Mouse (Mus musculus): ENCODE data around the gene Olfml2b. TPM values are rescaled to one million over a fixed set of nuclear protein-coding genes. Genes with fewer than 3 reads are reported as not detected.
A peak's percentile ranks its signal among the peaks of the same experiment; 100 is the strongest.

Gene Olfml2b
- polyA plus RNA-seq, 1 experiment from 2014 or later, result 4.9 TPM

GRCm38 (mm10) chr1:170619686-170620374 lies 24.5 kb upstream of the Olfml2b start:
- H3K9ac ChIP-seq (replicated peaks), result no peak overlapping the region
- no peak overlapping the region for H3K4me3 ChIP-seq
- no peak for ATAC-seq (ENCODE audit: low FRiP score, low read depth)
- WGBS, result 85% methylated on average over 2 of the region's 2 CpGs
- H3K4me1 ChIP-seq, result no peaks in the 10 kb centered on the region
- no peak overlapping the region for H3K4me2 ChIP-seq (replicated peaks)
- no peaks in the 10 kb centered on the region for H3K36me3 ChIP-seq
- no peaks in the 10 kb centered on the region for H3K27me3 ChIP-seq
- no peaks in the 10 kb centered on the region for H3K9me3 ChIP-seq
- no peak overlapping the region for H3K27ac ChIP-seq (replicated peaks)

DNA sequence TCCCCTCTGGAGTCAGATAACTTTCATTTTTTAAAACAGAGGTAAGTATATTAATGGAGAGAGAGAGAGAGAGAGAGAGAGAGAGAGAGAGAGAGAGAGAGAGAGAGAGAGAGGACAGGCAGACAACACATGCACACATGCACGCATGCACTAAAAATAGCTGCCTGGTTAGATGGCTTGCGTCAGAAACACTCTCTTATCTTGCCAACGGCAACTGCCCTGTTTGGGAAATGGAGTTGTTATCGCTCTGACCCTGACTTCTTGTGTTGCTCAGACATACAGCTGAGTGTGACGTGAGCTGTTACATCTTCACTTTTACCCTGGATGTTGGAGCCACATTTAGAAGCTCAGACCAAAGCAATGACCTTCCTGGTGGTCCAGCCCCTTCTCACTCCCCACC lies 21.4 kb upstream of the Olfml2b start:
- Histone ChIP-seq H3K27ac (replicated peaks) (no peak overlapping the region; the same call in 1 of the 2 replicates), H3K9me3 (no peaks in the 10 kb centered on the region), H3K4me3 (no peak overlapping the region), H3K9ac (replicated peaks) (no peak overlapping the region), H3K36me3 (no peaks in the 10 kb centered on the region), H3K27me3 (no peaks in the 10 kb centered on the region), H3K4me1 (no peaks in the 10 kb centered on the region), H3K4me2 (replicated peaks) (no peak overlapping the region)
- no peak for ATAC-seq (ENCODE audit: low FRiP score, low read depth)
- 86% methylated on average over 5 of the region's 5 CpGs for WGBS

- no peak overlapping the region for H3K4me2 ChIP-seq (replicated peaks)
- 84% methylated on average over 1 of the region's 1 CpGs for WGBS
- H3K9me3 ChIP-seq, result no peaks in the 10 kb centered on the region
- H3K27me3 ChIP-seq, result no peaks in the 10 kb centered on the region
- no peak overlapping the region for H3K9ac ChIP-seq (replicated peaks)
- no peak overlapping the region for H3K4me3 ChIP-seq
- no peaks in the 10 kb centered on the region for H3K4me1 ChIP-seq
- H3K36me3 ChIP-seq, result no peaks in the 10 kb centered on the region
- ATAC-seq (ENCODE audit: low FRiP score, low read depth), result no peak
- H3K27ac ChIP-seq (replicated peaks), result no peak overlapping the region
Observed at GRCm38 (mm10) chr1:170623432-170623831, 20.9 kb upstream of the Olfml2b start.

DNA sequence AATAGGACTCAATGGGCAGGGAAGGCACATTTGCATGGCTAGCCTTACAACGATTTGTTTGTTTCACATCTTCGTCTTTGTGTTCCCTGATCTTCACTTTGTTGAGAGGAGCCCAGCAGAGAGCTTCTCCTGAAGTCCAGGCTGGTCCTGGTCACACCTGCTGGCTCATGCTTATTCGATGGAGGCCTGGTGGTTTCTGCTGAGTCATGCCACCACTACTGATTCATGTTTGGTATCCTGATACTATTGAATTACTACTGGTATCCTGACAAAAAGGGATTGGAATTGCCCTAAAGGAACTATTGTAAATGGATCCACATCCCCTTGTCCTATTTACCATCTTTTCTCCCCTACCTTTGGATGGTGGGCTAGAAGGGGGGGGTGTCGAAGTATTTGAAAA lies 13.8 kb upstream of the Olfml2b start:
- H3K36me3 ChIP-seq, result no peaks in the 10 kb centered on the region
- H3K4me3 ChIP-seq, result no peak overlapping the region
- no peaks in the 10 kb centered on the region for H3K9me3 ChIP-seq
- no peak overlapping the region for H3K27ac ChIP-seq (replicated peaks)
- no peaks in the 10 kb centered on the region for H3K27me3 ChIP-seq
- H3K9ac ChIP-seq (replicated peaks), result no peak overlapping the region
- no peak overlapping the region for H3K4me2 ChIP-seq (replicated peaks)
- no peaks in the 10 kb centered on the region for H3K4me1 ChIP-seq
- no peak for ATAC-seq (ENCODE audit: low FRiP score, low read depth)
- WGBS, result 91% methylated on average over 4 of the region's 4 CpGs

GRCm38 (mm10) chr1:170631571-170631970 lies 12.8 kb upstream of the Olfml2b start:
- no peaks in the 10 kb centered on the region for H3K36me3 ChIP-seq
- H3K4me2 ChIP-seq (replicated peaks), result no peak overlapping the region
- no peak for ATAC-seq (ENCODE audit: low FRiP score, low read depth)
- no peaks in the 10 kb centered on the region for H3K4me1 ChIP-seq
- H3K27ac ChIP-seq (replicated peaks), result no peak overlapping the region
- no peaks in the 10 kb centered on the region for H3K27me3 ChIP-seq
- no peak overlapping the region for H3K4me3 ChIP-seq
- H3K9me3 ChIP-seq, result no peaks in the 10 kb centered on the region
- no peak overlapping the region for H3K9ac ChIP-seq (replicated peaks)
- WGBS, result 90% methylated on average over 5 of the region's 5 CpGs

GRCm38 (mm10) chr1:170632385-170632784 lies 11.9 kb upstream of the Olfml2b start:
- Histone ChIP-seq H3K27ac (replicated peaks) (no peak overlapping the region), H3K36me3 (no peaks in the 10 kb centered on the region), H3K27me3 (no peaks in the 10 kb centered on the region), H3K4me2 (replicated peaks) (no peak overlapping the region), H3K9ac (replicated peaks) (no peak overlapping the region), H3K4me1 (no peaks in the 10 kb centered on the region), H3K4me3 (no peak overlapping the region), H3K9me3 (no peaks in the 10 kb centered on the region)
- ATAC-seq (ENCODE audit: low FRiP score, low read depth), result peak; percentile 68; the same call in 1 of the 2 replicates
- 17% methylated on average over 3 of the region's 3 CpGs for WGBS

DNA sequence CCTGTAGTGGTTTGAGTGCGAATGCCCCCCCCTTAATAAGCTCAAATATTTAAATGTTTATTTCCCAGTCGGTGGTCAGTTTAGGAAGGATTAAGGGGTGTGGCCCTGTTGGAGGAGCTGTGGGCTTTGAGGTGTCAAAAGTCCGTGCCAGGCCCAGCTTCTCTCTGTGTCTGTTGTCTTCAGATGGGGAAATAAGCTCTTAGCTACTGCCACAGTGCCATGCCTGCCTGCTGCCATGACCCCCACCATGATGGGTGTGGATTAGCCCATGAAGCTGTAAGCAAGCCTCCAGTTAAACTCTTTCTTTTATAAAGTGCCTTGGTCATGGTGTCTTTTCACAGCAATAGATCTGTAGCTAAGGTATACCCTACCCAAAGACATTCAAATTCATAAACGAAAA lies 11.5 kb upstream of the Olfml2b start:
- H3K36me3 ChIP-seq, result no peaks in the 10 kb centered on the region
- H3K27ac ChIP-seq (replicated peaks), result no peak overlapping the region
- ATAC-seq (ENCODE audit: low FRiP score, low read depth), result 0 out of 2 replicates have a peak, but pooled peaks have one; percentile 38
- H3K4me1 ChIP-seq, result no peaks in the 10 kb centered on the region
- 64% methylated on average over 4 of the region's 4 CpGs for WGBS
- H3K4me2 ChIP-seq (replicated peaks), result no peak overlapping the region
- H3K27me3 ChIP-seq, result no peaks in the 10 kb centered on the region
- no peaks in the 10 kb centered on the region for H3K9me3 ChIP-seq
- H3K9ac ChIP-seq (replicated peaks), result no peak overlapping the region
- no peak overlapping the region for H3K4me3 ChIP-seq

GRCm38 (mm10) chr1:170638941-170639340 lies 5.4 kb upstream of the Olfml2b start:
- 88% methylated on average over 7 of the region's 7 CpGs for WGBS
- no peak for ATAC-seq (ENCODE audit: low FRiP score, low read depth)

GRCm38 (mm10) chr1:170645896-170646605 lies 1.7 kb downstream of the Olfml2b start:
- Histone ChIP-seq H3K4me2 (replicated peaks) (peak overlapping the region; percentile 71), H3K4me3 (no peak overlapping the region), H3K27me3 (peaks cover 2% of the 10 kb centered on the region; the same call in 1 of the 2 replicates), H3K9me3 (no peaks in the 10 kb centered on the region), H3K36me3 (no peaks in the 10 kb centered on the region), H3K4me1 (0 out of 2 replicates have a peak, but pooled peaks cover 10% of the 10 kb centered on the region), H3K27ac (replicated peaks) (no peak overlapping the region), H3K9ac (replicated peaks) (no peak overlapping the region)
- ATAC-seq (ENCODE audit: low FRiP score, low read depth), result no peak
- WGBS, result 68% methylated on average over 15 of the region's 15 CpGs

More at GRCm38 (mm10) chr1:170638941-170639340, 5.4 kb upstream of the Olfml2b start:
- no peaks in the 10 kb centered on the region for H3K36me3 ChIP-seq
- H3K4me1 ChIP-seq, result no peaks in the 10 kb centered on the region
- H3K4me3 ChIP-seq, result no peak overlapping the region
- no peak overlapping the region for H3K9ac ChIP-seq (replicated peaks)
- H3K4me2 ChIP-seq (replicated peaks), result no peak overlapping the region
- H3K9me3 ChIP-seq, result no peaks in the 10 kb centered on the region
- H3K27me3 ChIP-seq, result no peaks in the 10 kb centered on the region
- no peak overlapping the region for H3K27ac ChIP-seq (replicated peaks)

DNA sequence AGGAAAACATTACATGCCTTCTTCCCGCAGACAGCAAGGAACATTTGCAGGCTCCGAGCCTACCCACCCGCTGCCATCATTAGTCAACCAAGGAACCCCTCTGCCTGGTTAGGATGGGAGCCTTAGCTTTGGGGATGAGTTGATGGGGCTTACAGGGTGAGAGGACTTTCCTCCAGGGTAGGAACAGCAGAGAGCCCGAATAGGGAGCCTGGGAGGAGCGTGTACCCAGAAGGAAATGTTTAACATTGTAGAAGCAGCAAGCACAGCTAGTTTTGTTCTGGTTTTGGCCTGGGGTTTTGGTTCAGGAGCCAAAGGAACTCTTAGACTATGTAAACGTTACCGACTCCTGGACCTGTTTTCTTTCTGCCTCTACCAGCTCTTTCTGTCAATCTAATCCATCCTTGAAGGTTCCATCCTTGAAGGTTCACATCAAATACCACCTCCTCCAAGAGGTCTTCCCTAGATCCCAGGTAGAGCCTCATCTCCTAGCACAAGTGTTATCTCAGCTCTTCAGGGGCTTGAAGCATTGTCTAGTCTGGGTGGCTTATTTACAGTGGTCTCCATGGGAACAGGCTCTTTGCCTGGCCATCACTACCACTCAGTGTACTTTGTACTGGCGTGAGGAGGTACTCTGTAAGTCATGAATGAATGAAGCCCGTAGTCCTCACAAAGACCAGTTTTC lies 2.4 kb downstream of the Olfml2b start:
- 78% methylated on average over 9 of the region's 9 CpGs for WGBS
- Histone ChIP-seq H3K9me3 (no peaks in the 10 kb centered on the region), H3K36me3 (no peaks in the 10 kb centered on the region), H3K4me2 (replicated peaks) (no peak overlapping the region), H3K9ac (replicated peaks) (no peak overlapping the region), H3K4me1 (peaks cover 13% of the 10 kb centered on the region; the same call in 1 of the 2 replicates), H3K27ac (replicated peaks) (no peak overlapping the region), H3K4me3 (no peak overlapping the region), H3K27me3 (peaks cover 2% of the 10 kb centered on the region; the same call in 1 of the 2 replicates)
- no peak for ATAC-seq (ENCODE audit: low FRiP score, low read depth)

DNA sequence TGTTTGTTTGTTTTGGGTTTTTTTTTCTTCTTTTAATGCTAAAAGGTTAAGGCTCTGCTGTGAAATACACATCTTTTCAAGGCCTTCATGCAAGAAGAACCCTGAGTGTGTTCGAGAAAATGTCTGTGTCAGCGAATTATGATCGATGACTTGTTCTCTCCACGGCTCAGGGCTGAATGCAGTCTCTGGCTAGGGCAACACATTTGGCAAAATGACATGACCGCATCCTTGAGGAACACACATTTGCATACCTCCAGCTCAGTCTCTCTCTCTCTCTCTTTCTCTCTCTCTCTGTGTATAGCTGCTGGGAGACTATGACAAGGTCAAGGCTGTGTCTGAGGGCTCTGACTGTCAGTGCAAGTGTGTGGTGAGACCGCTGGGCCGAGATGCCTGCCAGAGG lies 3.0 kb downstream of the Olfml2b start:
- WGBS, result 92% methylated on average over 7 of the region's 7 CpGs
- no peak overlapping the region for H3K27ac ChIP-seq (replicated peaks)
- H3K9me3 ChIP-seq, result no peaks in the 10 kb centered on the region
- no peak overlapping the region for H3K4me2 ChIP-seq (replicated peaks)
- peaks cover 2% of the 10 kb centered on the region; the same call in 1 of the 2 replicates for H3K27me3 ChIP-seq
- H3K4me3 ChIP-seq, result no peak overlapping the region
- peaks cover 13% of the 10 kb centered on the region; the same call in 1 of the 2 replicates for H3K4me1 ChIP-seq
- no peak for ATAC-seq (ENCODE audit: low FRiP score, low read depth)
- H3K9ac ChIP-seq (replicated peaks), result no peak overlapping the region
- no peaks in the 10 kb centered on the region for H3K36me3 ChIP-seq

DNA sequence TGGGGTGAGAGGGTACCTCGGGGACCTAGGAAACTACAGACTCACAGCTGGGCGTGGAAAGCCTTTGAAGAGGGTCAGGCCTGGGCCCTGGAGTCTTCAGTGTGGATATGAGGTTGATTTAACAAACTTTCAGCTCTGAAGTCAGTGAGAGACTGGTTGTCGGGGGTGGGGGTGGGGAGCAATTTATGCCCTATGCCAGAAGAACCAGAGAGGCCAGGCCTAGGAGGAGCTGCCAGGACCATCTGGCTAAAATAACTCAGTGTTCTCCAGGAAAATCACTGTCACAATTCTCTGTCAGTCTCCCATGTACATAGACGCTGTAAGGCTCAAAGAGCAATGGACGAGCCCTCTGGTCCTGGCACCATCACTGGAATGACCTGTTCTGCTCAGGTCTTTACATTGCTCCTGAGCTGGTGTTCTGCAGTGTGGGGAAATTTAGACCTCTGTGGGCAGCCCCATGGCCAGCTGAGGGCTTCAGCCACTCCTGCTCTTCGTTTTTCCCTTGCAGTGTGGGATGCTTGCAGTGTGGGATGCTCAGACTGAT lies 3.7 kb downstream of the Olfml2b start:
- Histone ChIP-seq H3K4me2 (replicated peaks) (no peak overlapping the region), H3K27ac (replicated peaks) (no peak overlapping the region), H3K9ac (replicated peaks) (no peak overlapping the region), H3K27me3 (peaks cover 2% of the 10 kb centered on the region; the same call in 1 of the 2 replicates), H3K9me3 (no peaks in the 10 kb centered on the region), H3K36me3 (no peaks in the 10 kb centered on the region), H3K4me1 (peaks cover 13% of the 10 kb centered on the region; the same call in 1 of the 2 replicates), H3K4me3 (no peak overlapping the region)
- 84% methylated on average over 6 of the region's 6 CpGs for WGBS
- ATAC-seq (ENCODE audit: low FRiP score, low read depth), result no peak

Measured in midbrain, embryonic 12.5 days (tissue).